Mouse (Mus musculus): Measurements from ENCODE around the gene Prrt2.

- TF ChIP-seq EP300 (IDR thresholded peaks at IDR 0.05; ENCODE audit: low read depth) (no peak), CTCF (IDR thresholded peaks at IDR 0.05; ENCODE audit: low read depth) (no peak)
These were observed 6.9 kb upstream of the Prrt2 start for GRCm38 (mm10) chr7:127027885-127028284.

Data from heart, postnatal 0 days (tissue).